Comparison of ENCODE assay signal across 1 mouse cellular context in genomic region chr11:51606447-51607095, GRCm38 (mm10).
TF ChIP-seq lines count a peak whose summit lies in the region.

Gene Hnrnpab (minus strand): TSS chr11:51606847.

TF ChIP-seq in CH12.LX, 34 proteins besides CTCF, POLR2A, EP300 and RAD21 (continued from another document):
- TF ChIP-seq GABPA (IDR thresholded peaks at IDR 0.05; ENCODE audit: insufficient replicate concordance, low read depth, low read length): no peak
- TF ChIP-seq USF2 (conservative IDR thresholded peaks at IDR 0.05; ENCODE audit: low read depth, low read length): no peak
- peak; percentile 100 for TF ChIP-seq ZMIZ1 (IDR thresholded peaks at IDR 0.05; ENCODE audit: low read depth, low read length)
- no peak for TF ChIP-seq ETS1 (conservative IDR thresholded peaks at IDR 0.05; ENCODE audit: low read depth, low read length)
- TF ChIP-seq RCOR1 (conservative IDR thresholded peaks at IDR 0.05; ENCODE audit: low read depth, low read length): no peak
- TF ChIP-seq IRF4 (IDR thresholded peaks at IDR 0.05; ENCODE audit: low read depth, low read length): no peak
- TF ChIP-seq CHD1 (IDR thresholded peaks at IDR 0.05; ENCODE audit: low read depth, low read length): no peak
- no peak for TF ChIP-seq MAZ (IDR thresholded peaks at IDR 0.05; ENCODE audit: low read depth, low read length)
- peak; percentile 83 for TF ChIP-seq NRF1 (IDR thresholded peaks at IDR 0.05; ENCODE audit: low read depth, low read length)
- TF ChIP-seq MAX (IDR thresholded peaks at IDR 0.05; ENCODE audit: low read length): peak; percentile 87
- no peak for TF ChIP-seq SMC3 (IDR thresholded peaks at IDR 0.05; ENCODE audit: low read depth, low read length)
- TF ChIP-seq MXI1 (IDR thresholded peaks at IDR 0.05; ENCODE audit: low read depth, low read length): peak; percentile 95
- peak; percentile 100 for TF ChIP-seq NELFE (IDR thresholded peaks at IDR 0.05; ENCODE audit: low read depth, low read length)
- TF ChIP-seq USF1 (IDR thresholded peaks at IDR 0.05; ENCODE audit: low read depth, low read length): no peak
- no peak for TF ChIP-seq JUND (conservative IDR thresholded peaks at IDR 0.05; ENCODE audit: low read depth, low read length)
- TF ChIP-seq JUN (IDR thresholded peaks at IDR 0.05; ENCODE audit: insufficient read depth, low read depth, low read length): no peak
- TF ChIP-seq SIN3A (IDR thresholded peaks at IDR 0.05; ENCODE audit: low read length): peak; percentile 93
- TF ChIP-seq KAT2A (IDR thresholded peaks at IDR 0.05; ENCODE audit: insufficient replicate concordance, low read length): peak; percentile 91
- TF ChIP-seq BHLHE40 (IDR thresholded peaks at IDR 0.05; ENCODE audit: low read depth, low read length): no peak; the same call in 1 of the 2 replicates
TF ChIP-seq in CH12.LX: peak in this region for 16.
